Mouse (Mus musculus) midbrain, embryonic 11.5 days (tissue): ENCODE measurements at regions not wholly inside any gene's neighbourhood (a gene's known extent, or its start where the extent isn't known, plus 50 kb on each side); places are given as distances from the start of the nearest gene placed in this dataset.

Experiments used
- ATAC-seq: fragments of 200-750 bp; cut with Nextera tagmentation; 2 replicates; pipeline ENCODE4 v1.8.0; 2017; ENCODE audit warnings: moderate TSS enrichment, moderate library complexity; ENCODE audit not compliant: low FRiP score
- DNase-seq: peaks from one replicate; pipeline ENCODE4 v3.0.0; 2015; ENCODE audit warnings: low spot score; ENCODE audit errors: missing footprints
- H3K27ac ChIP-seq: fragments of 300-500 bp; sonication (generic); 2 replicates; pipeline ENCODE4 v1.5.1; 2014; ENCODE audit warnings: low read depth, low read length
- H3K27me3 ChIP-seq: fragments of 300-500 bp; sonication (generic); 2 replicates; pipeline ENCODE4 v1.6.1; 2014; ENCODE audit warnings: mild to moderate bottlenecking, low read length, moderate library complexity, mixed read lengths; ENCODE audit not compliant: control insufficient read depth, insufficient read depth
- H3K36me3 ChIP-seq: fragments of 300-500 bp; sonication (generic); 2 replicates; pipeline ENCODE4 v1.6.1; 2014; ENCODE audit warnings: mild to moderate bottlenecking, low read length, moderate library complexity, mixed read lengths; ENCODE audit not compliant: control insufficient read depth, insufficient read depth
- H3K4me1 ChIP-seq: fragments of 300-500 bp; sonication (generic); 2 replicates; pipeline ENCODE4 v1.6.1; 2014; ENCODE audit warnings: low read length; ENCODE audit not compliant: control insufficient read depth, insufficient read depth
- H3K4me2 ChIP-seq: fragments of 300-500 bp; sonication (generic); 2 replicates; pipeline ENCODE4 v1.6.1; 2014; ENCODE audit warnings: mild to moderate bottlenecking, moderate library complexity
- H3K4me3 ChIP-seq: fragments of 300-500 bp; sonication (generic); 2 replicates; pipeline ENCODE4 v1.5.1; 2014; ENCODE audit warnings: low read depth, low read length
- H3K9ac ChIP-seq: fragments of 300-500 bp; sonication (generic); 2 replicates; pipeline ENCODE4 v1.6.1; 2014; ENCODE audit warnings: low read length
- H3K9me3 ChIP-seq: fragments of 300-500 bp; sonication (generic); 2 replicates; pipeline ENCODE4 v1.6.1; 2016; ENCODE audit warnings: low read length; ENCODE audit not compliant: control insufficient read depth
- WGBS: fragments of 180-500 bp; shearing (Covaris S2); extraction: QIAGEN DNeasy Blood & Tissue Kit; methylation state at CpG from one replicate; pipeline ENCODE4 v1.1.7; 2014; 5-methylcytosine and 5-hydroxymethylcytosine counted together

DNA sequence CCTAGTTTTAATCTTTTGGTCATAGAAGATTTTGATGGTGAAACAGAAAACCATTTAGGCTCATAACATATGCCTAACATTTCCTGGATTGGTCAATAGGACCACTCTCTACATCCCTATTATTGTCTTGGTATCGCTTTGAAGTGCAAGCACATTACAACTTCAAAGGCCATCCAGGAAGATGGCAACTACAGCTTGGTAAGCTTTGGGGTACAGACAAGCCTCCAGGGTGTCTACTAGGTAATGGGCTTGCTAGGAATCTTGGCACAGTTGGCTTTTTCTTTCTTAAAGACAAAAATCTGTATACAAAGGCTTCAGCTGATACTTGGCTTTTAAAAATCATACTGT is 90.8 kb downstream of the Brms1l start:
- H3K4me3 ChIP-seq, result no peak overlapping the region
- H3K27ac ChIP-seq, result no peak overlapping the region
- no peak overlapping the region for H3K9ac ChIP-seq
- H3K4me1 ChIP-seq, result peaks cover 5% of the 10 kb centered on the region
- DNase-seq (no peak), ATAC-seq (no peak)
- H3K4me2 ChIP-seq, result no peak overlapping the region
- WGBS, result 55% methylated on average over 1 of the region's 1 CpGs
- no peaks in the 10 kb centered on the region for H3K9me3 ChIP-seq
- peaks cover 24% of the 10 kb centered on the region for H3K27me3 ChIP-seq
- no peaks in the 10 kb centered on the region for H3K36me3 ChIP-seq

GRCm38 (mm10) chr12:55926276-55926973 is 90.3 kb downstream of the Brms1l start:
- H3K9me3 ChIP-seq, result no peaks in the 10 kb centered on the region
- no peak overlapping the region for H3K9ac ChIP-seq
- no peak overlapping the region for H3K27ac ChIP-seq
- WGBS, result 52% methylated on average over 2 of the region's 2 CpGs
- no peaks in the 10 kb centered on the region for H3K36me3 ChIP-seq
- DNase-seq, result peak; percentile 90
- no peak overlapping the region for H3K4me3 ChIP-seq
- peaks cover 5% of the 10 kb centered on the region for H3K4me1 ChIP-seq
- no peak overlapping the region for H3K4me2 ChIP-seq
- peaks cover 20% of the 10 kb centered on the region for H3K27me3 ChIP-seq
- peak; percentile 80 for ATAC-seq
